Mouse (Mus musculus): Measurements from ENCODE around the gene 2210010C04Rik. TPM values are rescaled to one million over a fixed set of nuclear protein-coding genes. Genes with fewer than 3 reads are reported as not detected.
A peak's percentile ranks its signal among the peaks of the same experiment; 100 is the strongest.
"Not testable (repeated sequence)": the region's sequence is repeated elsewhere in the genome, so short reads cannot be mapped to it uniquely, and the experiment has no call there.

Gene 2210010C04Rik
- polyA plus RNA-seq, 1 experiment: not detected

DNA sequence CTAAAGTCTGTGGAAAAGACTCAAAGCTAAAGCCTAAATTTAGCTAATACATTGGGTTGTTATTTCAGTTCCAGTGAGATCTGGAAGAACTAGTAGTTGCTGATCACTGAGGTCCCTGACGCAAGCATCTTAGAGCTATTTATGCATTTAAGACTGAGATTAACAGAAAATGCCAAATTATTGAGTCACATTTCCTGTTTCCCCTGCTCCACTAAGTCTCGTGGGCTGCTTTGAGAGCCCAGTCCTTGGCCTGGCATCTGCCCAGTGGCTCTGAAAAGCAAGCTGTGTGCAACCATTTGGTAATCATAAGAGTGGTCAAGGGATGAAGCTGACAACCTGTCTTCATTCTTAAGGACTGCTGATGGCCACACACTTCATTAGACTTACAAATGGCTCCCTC lies 8.3 kb downstream of the 2210010C04Rik start:
- peaks cover 20% of the 10 kb centered on the region for H3K4me1 ChIP-seq (ENCODE audit: control insufficient read depth, insufficient read depth, low read length)
- H3K27ac ChIP-seq (ENCODE audit: insufficient read depth, low read depth, low read length): peak overlapping the region; percentile 89
- TF ChIP-seq CTCF (IDR thresholded peaks at IDR 0.05; ENCODE audit: low read depth, low read length) (no peak), POLR2A (IDR thresholded peaks at IDR 0.05; ENCODE audit: borderline replicate concordance, low read depth, low read length) (no peak)
- no peak overlapping the region for H3K4me3 ChIP-seq (ENCODE audit: insufficient read depth, low read length)

DNA sequence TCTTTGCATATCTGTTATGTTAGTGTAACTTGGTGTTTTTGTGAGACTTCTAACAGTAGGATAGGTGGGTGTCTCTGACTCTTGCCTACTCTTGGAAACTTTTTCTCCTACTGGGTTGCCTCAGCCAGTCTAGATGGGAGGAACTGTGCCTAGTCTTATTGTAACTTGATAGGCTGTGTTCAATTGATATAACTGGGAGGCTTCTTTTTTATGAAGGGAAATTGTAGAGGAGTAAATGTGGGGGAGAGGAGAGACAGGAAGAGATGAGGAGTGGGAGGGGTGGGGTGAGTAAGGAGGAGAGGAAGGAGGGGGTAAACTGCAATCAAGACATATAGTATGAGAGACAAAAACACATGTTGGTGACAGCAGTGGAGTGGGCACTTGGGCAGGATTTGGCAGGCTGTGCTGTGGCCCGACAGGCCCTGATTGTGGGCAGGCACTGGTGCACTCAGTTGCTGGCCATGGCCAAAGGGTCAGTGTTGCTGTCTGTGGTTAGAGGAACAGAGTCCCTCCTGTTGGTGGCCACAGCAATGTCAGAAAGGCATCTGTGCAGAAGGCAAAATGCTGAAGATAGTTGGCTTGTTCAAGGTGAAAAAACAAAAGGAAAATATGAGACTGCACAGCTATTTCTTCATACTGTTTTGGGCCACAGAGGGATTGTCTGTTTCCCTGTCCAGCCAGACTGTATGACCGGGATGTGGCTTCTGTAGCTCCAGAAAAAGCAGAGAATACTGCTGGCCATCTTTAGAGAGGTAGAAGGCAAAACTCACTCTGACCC lies 9.2 kb downstream of the 2210010C04Rik start:
- TF ChIP-seq CTCF (IDR thresholded peaks at IDR 0.05; ENCODE audit: low read depth, low read length) (no peak), POLR2A (IDR thresholded peaks at IDR 0.05; ENCODE audit: borderline replicate concordance, low read depth, low read length) (no peak)
- Histone ChIP-seq H3K4me3 (ENCODE audit: insufficient read depth, low read length) (no peak overlapping the region), H3K4me1 (ENCODE audit: control insufficient read depth, insufficient read depth, low read length) (peaks cover 20% of the 10 kb centered on the region), H3K27ac (ENCODE audit: insufficient read depth, low read depth, low read length) (peak overlapping the region; percentile 89)

DNA sequence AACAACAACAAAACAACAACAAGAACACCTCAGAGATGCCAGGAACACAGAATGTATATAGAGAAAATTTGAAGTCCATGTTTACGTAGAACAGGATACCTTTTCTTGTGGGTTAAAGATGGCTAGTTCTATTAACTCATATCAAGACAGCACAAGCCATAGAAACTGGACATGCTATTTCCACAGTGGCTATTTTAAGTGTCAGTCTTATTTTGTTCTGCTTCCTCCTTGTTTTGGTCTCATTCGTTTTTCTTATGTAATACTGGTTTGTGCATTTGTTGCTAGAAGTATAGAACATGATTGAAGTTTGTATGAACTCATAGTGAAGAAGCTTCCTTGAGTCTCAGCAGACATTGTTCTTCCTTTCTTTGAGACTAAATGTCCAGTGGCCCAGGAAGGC lies 16.2 kb downstream of the 2210010C04Rik start:
- Histone ChIP-seq H3K27ac (ENCODE audit: insufficient read depth, low read depth, low read length) (peak overlapping the region; percentile 59), H3K4me1 (ENCODE audit: control insufficient read depth, insufficient read depth, low read length) (peaks cover 12% of the 10 kb centered on the region), H3K4me3 (ENCODE audit: insufficient read depth, low read length) (no peak overlapping the region)
- TF ChIP-seq POLR2A (IDR thresholded peaks at IDR 0.05; ENCODE audit: borderline replicate concordance, low read depth, low read length) (no peak), CTCF (IDR thresholded peaks at IDR 0.05; ENCODE audit: low read depth, low read length) (no peak)

DNA sequence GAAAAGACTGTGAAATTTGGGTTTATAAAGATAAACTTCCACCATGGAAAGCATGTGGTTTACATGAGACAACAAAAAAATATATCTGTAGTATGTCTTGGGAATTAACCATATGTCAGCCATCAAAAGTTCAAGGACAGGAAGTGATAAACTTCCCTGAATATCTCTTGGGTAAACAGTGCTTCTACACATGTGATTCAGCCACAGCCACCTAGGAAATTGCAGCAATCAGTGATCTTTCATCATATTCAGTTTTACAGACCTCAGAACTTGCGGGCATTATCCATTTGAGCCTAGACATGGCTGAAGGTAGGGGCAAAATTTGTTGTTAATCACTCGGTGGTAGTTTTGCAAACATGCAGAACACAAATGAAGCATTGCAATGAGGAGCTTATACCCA lies 16.7 kb downstream of the 2210010C04Rik start:
- peaks cover 12% of the 10 kb centered on the region for H3K4me1 ChIP-seq (ENCODE audit: control insufficient read depth, insufficient read depth, low read length)
- no peak for TF ChIP-seq CTCF (IDR thresholded peaks at IDR 0.05; ENCODE audit: low read depth, low read length)
- no peak for TF ChIP-seq POLR2A (IDR thresholded peaks at IDR 0.05; ENCODE audit: borderline replicate concordance, low read depth, low read length)

DNA sequence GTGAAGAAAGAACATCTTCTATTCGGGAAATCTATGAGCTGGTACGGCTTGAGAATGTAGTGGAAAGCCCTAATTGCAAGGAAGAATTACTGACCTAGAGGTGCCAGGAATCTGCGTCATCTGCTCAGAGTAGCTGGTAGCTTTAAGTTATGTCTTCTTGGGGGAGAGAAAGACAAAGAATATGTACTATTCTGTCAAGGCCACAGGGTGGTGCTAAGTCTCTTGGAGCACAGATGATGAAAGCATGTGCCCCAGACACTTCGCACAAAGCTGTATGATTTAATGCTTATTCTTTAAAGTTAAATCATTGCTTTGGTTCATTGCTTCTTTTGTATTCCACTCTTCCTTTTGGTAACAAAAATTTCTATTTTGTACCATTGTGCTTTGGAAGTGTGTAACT lies 20.2 kb downstream of the 2210010C04Rik start:
- peaks cover 6% of the 10 kb centered on the region for H3K4me1 ChIP-seq (ENCODE audit: control insufficient read depth, insufficient read depth, low read length)
- no peak overlapping the region for H3K27ac ChIP-seq (ENCODE audit: insufficient read depth, low read depth, low read length)
- no peak overlapping the region for H3K4me3 ChIP-seq (ENCODE audit: insufficient read depth, low read length)
- TF ChIP-seq CTCF (IDR thresholded peaks at IDR 0.05; ENCODE audit: low read depth, low read length): no peak
- TF ChIP-seq POLR2A (IDR thresholded peaks at IDR 0.05; ENCODE audit: borderline replicate concordance, low read depth, low read length): no peak

More for the DNA sequence above, 16.7 kb downstream of the 2210010C04Rik start:
- Histone ChIP-seq H3K27ac (ENCODE audit: insufficient read depth, low read depth, low read length) (peak overlapping the region; percentile 59), H3K4me3 (ENCODE audit: insufficient read depth, low read length) (no peak overlapping the region)

DNA sequence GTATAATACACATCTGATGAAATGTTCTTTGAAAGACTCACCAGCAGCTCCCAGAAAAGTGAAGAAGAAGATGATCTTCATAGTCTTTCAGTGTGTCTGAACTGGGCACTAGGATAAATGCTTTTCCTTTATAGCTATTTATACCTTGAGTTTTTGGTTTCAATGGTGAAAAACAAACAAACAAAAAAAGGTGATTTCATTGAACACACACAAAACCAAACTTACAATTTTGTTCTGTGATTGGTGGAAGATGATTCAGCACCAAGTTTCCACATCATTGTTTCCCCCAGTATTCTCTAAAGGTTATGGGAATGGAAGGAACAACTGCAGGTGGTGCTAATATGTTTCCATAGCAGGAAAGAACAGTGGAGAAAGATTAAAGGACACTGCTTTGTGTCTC lies 35.9 kb downstream of the 2210010C04Rik start, which contains the start of gene Gm2663:
Gene Gm2663, minus strand, starts transcription at position 101 of the 400 bp plus-strand sequence.
- not testable (repeated sequence) for H3K27ac ChIP-seq (ENCODE audit: insufficient read depth, low read depth, low read length); H3K4me3 ChIP-seq (ENCODE audit: insufficient read depth, low read length); H3K4me1 ChIP-seq (ENCODE audit: control insufficient read depth, insufficient read depth, low read length)

Other genes with a start within 250 kb of the 2210010C04Rik start
- not detected in 2 replicates for gene Moxd2, start 148.0 kb downstream of the 2210010C04Rik start, polyA plus RNA-seq (2012; ENCODE audit: insufficient read depth, insufficient read length, missing spikeins)
- gene Prss58, start 135.1 kb downstream of the 2210010C04Rik start, polyA plus RNA-seq (2012; ENCODE audit: insufficient read depth, insufficient read length, missing spikeins): not detected in 2 replicates
- not detected in 2 replicates for gene 1700074P13Rik, start 95.0 kb downstream of the 2210010C04Rik start, polyA plus RNA-seq (2012; ENCODE audit: insufficient read depth, insufficient read length, missing spikeins)
- not detected in 2 replicates for gene Gm4744, start 83.6 kb downstream of the 2210010C04Rik start, polyA plus RNA-seq (2012; ENCODE audit: insufficient read depth, insufficient read length, missing spikeins)
- gene 1810009J06Rik, start 70.8 kb downstream of the 2210010C04Rik start, polyA plus RNA-seq (2012; ENCODE audit: insufficient read depth, insufficient read length, missing spikeins): not detected in 2 replicates
- not detected in 2 replicates for gene Gm2663, start 36.0 kb downstream of the 2210010C04Rik start, polyA plus RNA-seq (2012; ENCODE audit: insufficient read depth, insufficient read length, missing spikeins)

Data from bone marrow macrophage, adult 2 months (primary cell).